Mouse (Mus musculus): ENCODE measurements around the gene Psmd9.

Gene Psmd9

DNA sequence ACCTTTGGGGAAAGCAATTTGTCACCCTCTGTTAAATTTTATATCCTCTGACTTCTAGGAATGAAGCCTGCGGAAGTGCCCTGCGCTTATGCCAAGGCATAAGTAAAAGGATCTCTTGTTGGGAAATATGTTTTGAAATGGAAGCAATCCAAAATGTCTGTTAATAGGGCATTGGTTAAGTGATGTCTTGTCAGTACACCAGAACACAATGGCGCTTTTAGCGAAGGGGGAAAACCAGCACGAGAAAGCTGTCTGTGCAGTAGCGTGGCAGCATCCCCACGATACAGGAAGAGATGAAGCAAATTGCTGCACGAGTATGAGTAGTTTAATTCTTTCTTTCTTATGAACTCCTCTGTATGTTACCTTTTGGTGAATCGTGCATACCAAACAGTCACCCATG, 125.4 kb downstream of the Psmd9 start:
- in situ Hi-C loops (cut with MboI; ENCODE audit: low sequenced_read_pairs): no loop called here

DNA sequence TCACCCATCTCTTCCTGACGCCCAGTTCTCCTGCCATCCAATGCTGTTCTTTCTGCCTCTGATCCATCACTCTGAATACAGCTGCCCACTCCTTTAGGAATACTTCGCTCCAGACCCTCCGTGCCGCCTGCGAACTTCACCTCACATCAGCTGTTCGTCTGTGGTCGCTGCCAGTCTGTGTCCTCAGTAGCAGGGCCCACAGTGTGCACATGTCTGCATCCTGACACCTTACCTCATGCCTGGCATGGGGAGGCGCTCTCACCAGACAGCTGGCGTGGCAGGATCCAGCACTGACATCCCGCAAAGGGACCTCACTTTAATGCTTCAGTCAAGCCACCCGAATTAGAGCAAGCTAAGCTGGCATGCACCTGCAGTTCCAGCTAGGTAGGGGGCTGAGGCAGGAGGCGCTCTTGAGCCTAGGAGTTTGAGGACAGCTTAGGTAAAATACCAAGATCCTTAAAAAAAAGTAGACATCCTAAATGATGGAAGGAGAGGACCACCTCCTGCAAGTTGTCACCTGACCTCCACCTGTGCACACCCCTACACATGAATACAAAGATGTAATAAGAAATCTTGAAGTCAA, 127.1 kb downstream of the Psmd9 start:
- in situ Hi-C loops (cut with MboI; ENCODE audit: low sequenced_read_pairs): no loop called here

DNA sequence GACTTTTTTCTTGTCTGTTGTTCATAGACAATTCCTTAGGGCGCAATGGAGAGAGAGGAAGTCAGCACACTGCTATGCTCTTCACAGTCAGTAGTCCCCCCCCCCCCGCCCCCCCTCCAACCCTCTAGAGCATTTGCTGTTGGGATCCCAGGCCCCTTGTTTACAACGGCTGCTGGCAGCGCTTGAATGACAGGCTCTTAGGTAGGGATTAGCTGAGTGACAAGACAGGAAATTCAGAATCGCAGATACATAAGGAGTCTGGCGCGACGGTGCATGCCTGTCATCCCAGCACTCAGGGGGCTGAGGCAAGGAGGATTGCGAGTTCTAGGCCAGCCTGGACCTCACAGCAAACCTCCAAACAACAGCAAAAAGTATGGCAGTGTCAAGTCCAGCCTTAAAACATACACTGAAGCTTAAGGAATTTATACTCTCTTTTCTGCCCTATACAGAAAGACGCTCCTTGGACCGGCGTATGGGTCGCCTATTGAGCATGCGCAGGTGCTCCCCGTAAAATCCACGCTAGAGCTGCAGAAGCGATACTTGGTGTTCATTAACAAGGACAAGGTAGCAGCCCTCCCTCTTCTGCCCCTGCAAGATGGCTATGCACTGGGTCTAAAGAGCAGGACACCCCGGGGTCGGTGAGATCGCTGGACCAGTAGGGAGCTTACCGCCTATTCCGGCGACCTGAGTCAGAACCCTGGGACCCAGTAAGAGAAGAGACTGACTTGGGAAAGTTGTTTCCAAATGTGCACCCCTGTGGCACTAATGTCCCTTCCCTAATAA, 128.0 kb downstream of the Psmd9 start:
- in situ Hi-C loops (cut with MboI; ENCODE audit: low sequenced_read_pairs): no loop called here

DNA sequence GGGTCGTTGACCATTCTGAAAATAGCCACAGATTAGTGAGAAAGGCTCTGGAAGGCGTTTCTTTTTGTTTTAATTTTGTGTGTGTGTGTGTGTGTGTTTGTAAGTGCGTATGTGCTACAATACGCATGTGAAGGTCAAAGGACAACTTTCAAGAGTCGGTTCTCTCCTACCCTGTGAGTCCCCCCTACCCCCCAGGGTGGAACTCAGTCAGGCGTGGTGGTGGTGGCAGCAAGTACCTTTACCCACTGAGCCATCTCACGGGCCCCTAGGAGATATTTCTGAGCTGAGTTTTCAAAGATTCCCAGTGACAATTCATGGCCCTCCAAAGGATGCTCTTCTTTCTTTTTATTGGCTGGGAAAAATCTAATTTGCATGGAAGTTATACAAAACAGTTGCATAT, 128.6 kb downstream of the Psmd9 start:
- in situ Hi-C loops (cut with MboI; ENCODE audit: low sequenced_read_pairs): no loop called here

DNA sequence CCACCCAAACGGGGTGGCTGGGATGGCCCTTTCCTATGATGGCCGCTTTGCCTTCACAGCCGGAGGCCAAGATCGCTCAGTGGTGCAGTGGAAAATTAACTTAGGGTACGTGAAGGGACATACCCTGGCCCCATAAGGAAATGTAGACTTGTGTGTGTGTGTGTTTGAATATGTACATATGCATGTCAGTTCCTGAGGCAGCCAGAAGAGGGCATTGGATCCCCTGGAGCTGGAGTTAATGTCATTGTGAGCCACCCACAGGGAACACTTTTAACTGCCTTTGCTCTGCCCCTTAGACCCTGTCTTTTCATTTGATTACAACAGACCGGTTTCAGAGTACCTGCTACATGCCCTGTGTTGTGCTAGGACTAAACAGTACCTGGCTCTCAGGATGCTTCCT, 129.3 kb downstream of the Psmd9 start:
- in situ Hi-C loops (cut with MboI; ENCODE audit: low sequenced_read_pairs): no loop called here

All from CH12F3 (cell line).